Comparison of ENCODE assay signal across 7 mouse cellular contexts in genomic region chr11:44696539-44697201, GRCm38 (mm10).
DNase-seq lines count a peak whose midpoint lies in the region; ATAC-seq lines count a peak whose summit lies in the region.

No protein-coding gene starts in this region.

- peaks cover 17% of the 10 kb centered on the region for H3K4me1 ChIP-seq in lung, embryonic 15.5 days
- H3K4me1 ChIP-seq in embryonic facial prominence, embryonic 13.5 days: peaks cover 28% of the 10 kb centered on the region

- ATAC-seq in lung, embryonic 15.5 days (ENCODE audit: borderline replicate concordance, extremely low read depth, low FRiP score, low TSS enrichment): peak; percentile 91; the same call in 1 of the 2 replicates
- no peak for ATAC-seq in embryonic facial prominence, embryonic 13.5 days (ENCODE audit: insufficient number of reproducible peaks, insufficient read depth, low FRiP score, low TSS enrichment, low read depth)

- no peaks in the 10 kb centered on the region for H3K27me3 ChIP-seq in lung, embryonic 15.5 days
- no peaks in the 10 kb centered on the region for H3K27me3 ChIP-seq in embryonic facial prominence, embryonic 13.5 days

- DNase-seq in lung, postnatal 25 days (ENCODE audit: low spot score): no peak
- DNase-seq in lung, postnatal 10 days: peak; percentile 70
- no peak for DNase-seq in ovary, postnatal 10 days (ENCODE audit: low spot score)
- DNase-seq in left cerebral cortex, postnatal 14 days (ENCODE audit: low spot score in 2 of 2): no peak
- no peak for DNase-seq in left cerebral cortex, postnatal 25 days (ENCODE audit: low spot score in 2 of 2)

- no peak overlapping the region for H3K4me3 ChIP-seq in lung, embryonic 15.5 days
- H3K4me3 ChIP-seq in embryonic facial prominence, embryonic 13.5 days: 0 out of 2 replicates have a peak overlapping the region, but pooled peaks have one; percentile 13

- WGBS in lung, embryonic 15.5 days: 12% methylated on average over 16 of the region's 16 CpGs
- 12% methylated on average over 16 of the region's 16 CpGs for WGBS in embryonic facial prominence, embryonic 13.5 days

- no peak overlapping the region for H3K9ac ChIP-seq in lung, embryonic 15.5 days
- no peak overlapping the region for H3K9ac ChIP-seq in embryonic facial prominence, embryonic 13.5 days

- H3K36me3 ChIP-seq in lung, embryonic 15.5 days: no peaks in the 10 kb centered on the region
- no peaks in the 10 kb centered on the region for H3K36me3 ChIP-seq in embryonic facial prominence, embryonic 13.5 days

- 0 out of 2 replicates have a peak overlapping the region, but pooled peaks have one; percentile 2 for H3K27ac ChIP-seq in lung, embryonic 15.5 days
- no peak overlapping the region for H3K27ac ChIP-seq in embryonic facial prominence, embryonic 13.5 days

- intact Hi-C loops in left cerebral cortex, postnatal 14 days (cut with DNase I): no loop called here
- intact Hi-C loops in left cerebral cortex, postnatal 25 days (cut with DNase I): no loop called here

- peak overlapping the region; percentile 34 for H3K4me2 ChIP-seq in lung, embryonic 15.5 days
- peak overlapping the region; percentile 47 for H3K4me2 ChIP-seq in embryonic facial prominence, embryonic 13.5 days

- H3K9me3 ChIP-seq in lung, embryonic 15.5 days: no peaks in the 10 kb centered on the region
- no peaks in the 10 kb centered on the region for H3K9me3 ChIP-seq in embryonic facial prominence, embryonic 13.5 days
